Mouse (Mus musculus) heart, postnatal 14 days (tissue): Measurements from ENCODE around the gene Nos1. TPM values are rescaled to one million over a fixed set of nuclear protein-coding genes. Genes with fewer than 3 reads are reported as not detected.
"Not testable (repeated sequence)": the region's sequence is repeated elsewhere in the genome, so short reads cannot be mapped to it uniquely, and the experiment has no call there.

Experiments used
- DNase-seq, 2 experiments: peaks; one replicate each; pipeline ENCODE4 v3.0.0; 2021 to 2022
- intact Hi-C: fragments of 180-260 bp; cut with DNase I; formaldehyde crosslinking; loops from one replicate; pipeline ENCODE4 v1.15.1; 2025
- total RNA-seq, 2 experiments: library from RNA; stranded (reverse); gene quantifications; 2 replicates each; pipeline ENCODE4 v1.2.3; 2021

Gene Nos1
- total RNA-seq, 2 experiments from 2014 or later: 0.17 to 0.31 TPM

DNA sequence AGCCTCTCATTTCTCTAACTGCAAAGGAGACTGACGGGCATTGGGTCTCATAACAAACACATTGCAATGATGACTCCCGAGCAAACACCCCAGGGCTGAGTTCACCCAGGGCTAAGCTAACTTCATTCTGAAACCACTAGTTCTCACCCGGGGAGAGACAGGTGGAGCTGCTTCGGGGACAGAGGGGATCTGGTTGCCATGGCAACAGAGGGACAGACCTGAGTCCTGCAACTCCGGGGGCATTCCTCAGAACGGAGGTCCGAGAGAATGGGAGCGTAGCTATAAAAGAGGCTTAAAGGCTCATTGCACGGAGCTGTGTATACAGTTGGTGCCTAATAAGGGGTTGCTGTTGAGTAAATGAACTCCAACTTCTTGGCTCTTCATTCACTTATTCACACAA is 56.9 kb downstream of the Nos1 start:
- DNase-seq: no peak
- intact Hi-C loops: loop anchor here (2.0 to 5.0 kb wide), 2 partner anchors 223 to 320 kb away; no protein-coding TSS in a partner anchor

DNA sequence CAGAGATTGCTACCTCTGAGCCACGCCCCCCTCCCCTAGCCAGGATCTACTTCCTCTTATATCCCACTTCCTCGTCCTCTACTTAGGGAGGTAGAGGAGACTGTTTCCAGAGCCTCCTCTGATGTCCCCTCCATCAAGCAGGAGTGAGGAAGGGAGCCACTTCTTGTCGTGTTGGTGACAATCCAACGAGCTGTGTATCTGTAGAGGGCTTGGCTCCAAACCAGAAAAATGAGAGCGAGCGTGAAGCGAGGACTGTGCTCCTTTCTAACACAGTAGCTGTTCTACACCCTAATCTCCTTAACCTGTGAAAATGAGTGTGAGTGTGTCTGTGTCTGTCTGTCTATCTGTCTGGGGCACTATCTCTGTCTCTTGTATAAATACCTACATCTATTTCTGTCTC is 58.7 kb downstream of the Nos1 start:
- intact Hi-C loops: loop anchor here (5.0 kb wide), 1 partner anchor 322 kb away; no protein-coding TSS in a partner anchor
- DNase-seq: no peak

DNA sequence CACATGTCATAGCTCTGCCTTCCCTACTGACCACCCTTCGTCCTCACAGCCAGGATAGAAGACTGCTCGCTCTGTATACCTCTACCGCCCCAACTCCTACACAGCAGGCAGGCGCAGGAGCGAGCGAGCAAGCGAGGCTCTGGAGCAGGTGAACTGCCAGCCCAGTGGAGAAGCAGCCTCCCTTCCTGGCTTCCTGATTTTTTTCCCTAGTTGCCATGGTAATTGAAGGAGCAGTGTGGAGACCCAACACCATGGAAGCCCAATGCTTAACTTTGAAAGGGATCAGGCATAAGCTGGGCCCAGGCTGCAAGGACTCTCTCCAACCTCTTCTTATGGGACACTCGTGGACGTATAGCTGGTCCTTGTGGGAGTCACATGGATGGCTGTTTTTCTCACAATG is 59.4 kb downstream of the Nos1 start:
- intact Hi-C loops: no loop called here
- DNase-seq: no peak

DNA sequence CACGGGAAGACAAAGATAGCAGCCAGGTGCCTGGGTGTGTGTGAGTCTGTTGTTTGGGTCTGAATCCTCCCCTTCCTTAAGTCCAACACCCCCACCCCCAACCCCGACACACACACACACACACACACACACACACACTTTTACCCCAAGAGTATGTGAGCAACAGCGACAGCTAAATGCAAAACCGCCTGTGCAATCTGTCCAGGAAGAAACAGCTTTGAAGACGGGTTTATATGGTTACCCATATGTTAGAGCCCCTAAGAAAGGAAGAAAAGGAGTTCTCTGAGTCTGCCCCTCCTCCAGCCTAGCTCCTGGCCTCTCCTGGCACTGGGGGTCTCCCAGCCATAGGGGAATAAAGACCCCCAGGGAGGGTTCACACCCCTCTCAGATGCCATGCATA is 60.2 kb downstream of the Nos1 start:
- intact Hi-C loops: no loop called here
- DNase-seq: no peak

DNA sequence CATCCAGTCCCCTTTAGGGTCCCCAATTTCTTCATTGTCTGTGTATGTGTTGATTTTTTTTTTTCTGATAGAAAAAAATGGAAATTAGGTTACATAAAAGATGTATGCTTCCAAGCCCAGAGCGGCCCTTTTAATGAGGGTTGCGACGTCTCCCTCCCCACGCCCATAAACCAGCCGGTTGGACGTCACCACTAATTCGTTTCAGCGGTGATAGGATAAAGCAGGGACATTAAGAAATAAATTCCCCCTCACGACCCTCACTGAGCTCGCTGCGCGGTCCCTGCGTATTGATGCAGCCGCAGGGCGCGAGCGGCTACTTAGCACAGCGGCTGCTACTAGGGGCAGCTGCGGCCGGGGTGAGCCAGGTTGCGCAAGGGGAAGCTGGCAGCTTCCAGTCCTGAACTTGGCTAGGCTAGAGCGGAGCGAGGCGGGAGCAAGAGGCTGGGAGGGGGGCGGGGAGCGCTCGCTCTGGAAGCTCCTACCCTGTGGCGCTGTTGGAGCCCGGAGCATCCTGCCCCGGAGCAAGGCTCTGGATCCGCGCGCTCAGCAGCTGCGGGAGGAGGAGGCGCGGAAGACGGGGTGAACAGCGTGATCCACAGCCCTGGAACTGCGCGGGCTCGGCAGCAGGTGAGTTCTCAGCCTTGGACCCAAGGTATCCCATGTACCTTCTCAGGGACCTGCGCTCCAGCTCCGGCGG is 61.0 kb downstream of the Nos1 start:
- intact Hi-C loops: no loop called here
- peak; percentile 29 to 52 for DNase-seq

DNA sequence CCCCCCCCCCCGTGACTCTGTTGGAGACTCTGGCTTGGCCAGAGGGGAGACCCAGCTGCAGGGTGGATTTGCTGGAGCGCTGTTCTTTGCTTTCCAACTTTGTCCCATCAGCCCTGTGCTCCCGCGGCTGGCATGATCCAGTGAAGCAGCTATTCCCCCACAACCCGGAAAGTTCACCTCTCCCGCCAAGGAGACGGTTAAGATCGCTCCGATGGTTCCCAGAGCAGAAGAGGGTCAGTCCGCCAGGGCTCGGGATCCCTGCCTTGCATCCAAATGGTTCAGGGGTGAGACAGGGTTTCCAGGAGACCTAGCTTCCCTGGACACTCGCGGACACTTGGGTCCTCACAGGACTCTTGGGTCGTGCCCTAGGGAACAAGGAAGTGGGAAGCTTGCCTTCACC is 61.9 kb downstream of the Nos1 start:
- intact Hi-C loops: no loop called here
- DNase-seq: no peak

DNA sequence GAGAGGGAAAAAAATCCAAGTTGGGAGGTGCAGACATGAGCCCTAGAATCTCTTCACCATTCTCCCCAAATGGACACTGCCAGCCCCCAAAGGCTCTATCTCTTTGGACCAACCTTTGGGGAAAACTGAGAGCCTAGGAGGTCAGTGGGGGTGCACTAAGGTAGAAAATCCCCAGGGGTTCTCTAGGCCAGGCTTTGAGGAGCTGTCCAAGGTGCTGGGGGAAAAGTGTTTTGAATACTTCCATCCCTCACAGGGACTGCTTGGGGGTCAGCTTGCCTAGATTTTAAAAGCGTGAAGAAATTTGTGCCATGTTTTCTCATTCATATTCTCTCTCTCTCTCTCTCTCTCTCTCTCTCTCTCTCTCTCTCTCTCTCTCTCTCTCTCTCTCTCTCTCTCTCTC is 63.8 kb downstream of the Nos1 start:
- intact Hi-C loops: no loop called here
- peak; percentile 5 to 12 for DNase-seq

DNA sequence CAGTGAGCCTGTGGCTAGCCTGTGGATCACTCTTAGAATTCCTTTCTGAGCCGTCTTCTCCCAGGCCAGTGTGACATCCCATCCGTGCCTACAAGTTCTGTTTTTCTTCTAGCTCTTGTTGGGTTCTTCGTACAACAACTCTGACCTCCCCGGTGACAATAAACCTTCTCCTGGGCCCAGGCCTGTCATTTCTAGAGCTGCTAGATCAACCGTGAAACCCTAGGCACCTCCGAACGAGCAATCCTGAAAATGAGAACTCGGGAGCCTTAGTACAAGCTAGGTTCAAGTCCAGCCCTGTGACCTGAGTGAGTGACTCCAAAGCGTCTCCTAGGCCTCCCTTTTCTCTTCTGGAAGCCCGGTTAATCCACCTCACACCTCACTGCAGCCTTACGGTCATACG is 69.6 kb downstream of the Nos1 start:
- intact Hi-C loops: no loop called here

DNA sequence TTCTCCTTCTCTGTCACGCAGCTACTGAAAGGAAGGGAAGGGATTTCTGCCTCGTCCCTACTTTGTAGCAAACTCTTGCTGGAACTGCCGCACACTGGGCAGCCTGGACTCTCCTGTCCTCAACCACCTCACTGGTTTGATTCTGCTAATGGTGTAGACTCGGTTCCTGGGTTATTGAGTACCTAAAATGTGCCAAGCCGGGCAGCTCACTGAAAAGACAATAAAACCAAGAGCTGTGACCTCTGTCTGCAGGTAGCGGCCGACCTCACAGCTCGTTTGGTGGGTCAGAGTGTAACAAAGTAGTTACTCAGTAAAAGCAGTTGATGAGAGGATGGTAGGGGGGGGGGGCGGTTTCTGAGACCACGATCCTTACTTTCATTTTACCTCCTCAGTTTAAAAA is 72.9 kb downstream of the Nos1 start:
- no peak for DNase-seq
- intact Hi-C loops: no loop called here

More for the DNA sequence above, 69.6 kb downstream of the Nos1 start:
- no peak for DNase-seq

DNA sequence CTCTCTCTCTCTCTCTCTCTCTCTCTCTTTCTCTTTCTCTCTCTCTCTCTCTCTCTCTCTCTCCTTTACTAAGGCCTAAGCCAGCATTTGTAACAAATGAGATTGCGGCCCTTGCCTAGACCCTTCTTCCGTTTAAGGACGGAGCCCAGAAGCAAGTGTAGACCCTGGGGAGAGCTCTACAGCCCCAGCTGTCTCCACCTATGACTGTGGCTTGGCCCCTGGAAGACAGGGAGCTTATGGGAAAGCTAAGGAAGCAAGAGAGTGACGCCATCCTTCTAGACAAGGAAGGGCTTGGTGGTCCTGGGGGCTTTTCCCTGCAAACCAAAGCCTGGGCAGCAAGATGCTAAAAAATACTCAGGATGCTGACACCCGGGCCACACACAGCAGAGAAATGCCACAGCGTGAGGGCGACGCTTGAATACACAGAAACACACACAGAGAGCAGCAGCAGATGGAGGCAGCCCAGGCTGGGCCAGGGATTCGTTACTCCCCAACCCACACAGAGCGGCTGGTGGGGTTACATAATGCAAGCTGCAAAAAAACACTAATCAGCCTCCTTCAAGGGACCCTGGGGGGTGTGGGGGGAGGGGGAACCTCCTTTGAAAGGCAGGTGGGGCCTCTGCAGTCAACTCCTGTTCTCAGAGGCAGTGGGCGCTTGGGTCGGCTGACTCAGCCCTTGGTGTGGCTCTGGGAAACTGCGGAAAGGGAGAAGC is 83.9 kb downstream of the Nos1 start:
- intact Hi-C loops: no loop called here
- DNase-seq: no peak

DNA sequence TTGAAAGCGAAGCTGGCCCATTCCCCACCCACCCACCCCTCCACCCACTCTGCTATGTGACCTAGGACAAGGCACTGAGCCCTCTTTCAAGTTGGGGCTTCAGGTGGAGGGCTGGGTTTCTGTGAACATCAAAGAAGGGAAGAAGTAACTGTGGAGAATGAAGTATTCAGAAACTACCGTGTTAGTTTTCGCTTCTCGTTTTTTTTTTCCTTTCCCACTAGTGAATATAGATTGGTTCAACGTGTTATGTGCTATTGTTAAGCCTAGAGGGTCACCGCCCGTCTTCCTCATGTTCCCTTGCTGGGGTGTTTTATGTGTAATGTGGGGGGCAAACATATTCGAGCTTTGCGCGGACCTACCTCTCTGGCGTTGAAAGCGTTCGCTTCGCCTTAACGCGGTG is 85.0 kb downstream of the Nos1 start:
- intact Hi-C loops: no loop called here
- DNase-seq: no peak

DNA sequence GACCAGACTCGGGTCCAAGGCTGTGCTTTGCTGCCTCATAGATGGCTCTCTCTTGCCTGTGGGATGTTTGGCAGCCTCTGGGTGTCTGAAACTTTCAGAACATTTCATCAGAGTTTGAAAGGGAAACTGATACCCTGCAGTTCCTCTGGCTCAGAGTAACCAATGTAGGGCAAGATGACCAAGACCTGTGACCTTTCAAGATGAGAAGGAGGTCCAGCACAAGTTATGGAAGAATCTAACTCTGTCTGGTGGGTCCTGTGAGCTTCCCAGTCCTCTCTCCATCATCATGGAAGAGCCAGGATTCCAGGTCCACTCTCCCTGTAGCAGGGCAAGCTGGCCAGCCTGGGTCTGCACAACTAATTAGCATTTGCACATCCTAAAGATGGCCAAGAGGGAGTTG is 90.8 kb downstream of the Nos1 start:
- DNase-seq: no peak
- intact Hi-C loops: no loop called here

DNA sequence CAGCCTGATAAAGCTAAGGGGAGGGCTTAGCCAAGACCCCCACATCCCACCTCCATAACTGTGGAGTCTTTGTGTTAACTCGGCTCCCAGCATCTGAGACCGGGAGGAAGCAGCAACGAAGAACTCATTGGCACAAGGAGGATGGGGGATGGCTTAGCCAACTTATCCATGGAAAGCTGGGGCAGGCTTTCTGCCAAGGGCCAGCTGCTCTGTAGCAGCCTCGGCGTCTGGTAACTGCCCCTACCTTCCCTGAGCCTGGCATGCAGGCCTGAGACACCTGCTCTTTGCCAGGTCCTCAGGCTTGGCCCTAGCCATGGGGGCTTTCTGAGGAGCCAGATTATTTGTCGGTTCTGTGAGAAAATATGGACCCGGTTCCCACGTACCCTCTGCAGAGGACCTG is 93.0 kb downstream of the Nos1 start:
- intact Hi-C loops: no loop called here
- DNase-seq: no peak

DNA sequence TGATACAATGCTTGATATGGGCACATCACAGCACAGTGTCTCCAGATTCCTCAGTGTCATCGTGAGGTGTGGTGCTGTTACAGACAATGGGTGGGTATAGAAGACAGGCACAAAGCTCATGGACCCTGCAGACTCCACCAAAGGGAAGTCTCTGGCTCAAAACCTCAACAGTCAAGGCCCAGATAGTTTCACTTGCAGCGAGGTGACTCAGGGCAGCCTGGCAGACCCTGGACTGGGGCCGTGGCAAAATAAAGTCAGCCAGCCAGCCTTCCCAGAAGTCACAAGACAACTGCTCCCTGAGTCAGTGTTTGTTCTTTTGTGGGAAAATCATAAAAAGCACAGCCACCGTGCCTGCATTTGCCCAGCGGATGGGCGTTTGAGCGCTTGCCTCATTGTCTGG is 93.4 kb downstream of the Nos1 start:
- no peak for DNase-seq
- intact Hi-C loops: no loop called here

DNA sequence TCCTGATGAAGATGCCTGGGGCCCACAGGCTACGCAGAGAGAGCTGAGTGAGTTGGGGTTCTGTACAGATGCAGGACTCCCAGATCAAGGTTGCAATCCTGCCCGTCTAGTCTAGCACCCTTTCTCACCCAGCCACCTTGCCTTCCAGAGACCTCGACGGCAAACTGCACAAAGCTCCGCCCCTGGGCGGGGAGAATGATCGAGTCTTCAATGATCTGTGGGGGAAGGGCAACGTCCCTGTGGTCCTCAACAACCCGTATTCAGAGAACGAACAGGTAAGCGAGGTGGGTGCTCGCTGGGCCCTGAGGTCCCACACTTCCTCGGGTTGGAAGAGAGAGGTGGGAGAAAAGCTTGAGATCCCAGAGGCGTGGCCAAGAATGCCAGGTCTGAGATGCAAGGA is 98.3 kb downstream of the Nos1 start:
- intact Hi-C loops: no loop called here
- no peak for DNase-seq

DNA sequence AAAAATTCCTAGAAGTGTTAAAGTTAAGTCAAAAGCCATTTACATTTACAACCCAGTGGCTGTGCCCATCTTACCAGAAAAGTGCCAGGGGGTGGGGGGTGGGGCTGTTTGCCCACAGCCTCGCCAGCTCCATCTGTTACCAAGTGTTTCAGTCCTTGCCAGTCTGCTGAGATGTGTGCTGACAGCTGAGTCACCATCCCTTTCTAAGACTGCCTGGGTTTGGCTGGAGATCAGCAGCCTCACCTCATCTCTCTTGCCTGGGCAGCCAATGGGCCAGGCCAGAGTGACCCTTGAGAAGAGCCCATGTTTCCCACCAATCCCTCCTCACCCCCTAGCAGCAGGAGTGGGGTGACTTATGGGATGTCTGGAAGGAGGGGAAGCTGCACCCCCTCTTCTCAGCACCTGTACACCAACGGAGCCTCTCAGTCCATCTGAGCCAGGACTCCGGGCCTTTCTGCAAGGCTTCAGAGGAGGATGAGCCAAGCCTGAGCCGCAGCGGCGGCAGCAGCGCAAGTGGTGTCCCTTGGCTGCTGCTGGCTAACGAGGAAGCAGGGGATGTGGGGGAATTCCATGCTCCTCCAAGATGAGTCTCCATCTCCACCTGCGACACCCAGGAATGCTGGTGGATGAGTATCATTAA is 100.2 kb downstream of the Nos1 start:
- intact Hi-C loops: no loop called here
- DNase-seq: no peak

DNA sequence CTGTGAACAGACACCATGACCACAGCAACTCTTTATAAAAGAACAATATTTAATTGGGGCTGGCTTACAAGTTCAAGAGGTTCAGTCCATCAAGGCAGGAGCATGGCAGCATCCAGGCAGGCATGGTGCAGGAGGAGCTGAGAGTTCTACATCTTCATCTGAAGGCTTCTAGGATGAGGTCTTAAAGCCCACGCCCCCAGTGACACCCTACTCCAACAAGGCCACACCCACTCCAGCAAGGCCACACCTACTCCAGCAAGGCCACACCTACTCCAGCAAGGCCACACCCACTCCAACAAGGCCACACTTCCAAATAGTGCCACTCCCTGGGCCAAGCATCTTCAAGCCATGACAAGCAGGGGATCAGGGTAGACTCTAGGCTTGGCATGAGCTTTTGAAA is 101.6 kb downstream of the Nos1 start:
- DNase-seq, intact Hi-C loops: not testable (repeated sequence)

DNA sequence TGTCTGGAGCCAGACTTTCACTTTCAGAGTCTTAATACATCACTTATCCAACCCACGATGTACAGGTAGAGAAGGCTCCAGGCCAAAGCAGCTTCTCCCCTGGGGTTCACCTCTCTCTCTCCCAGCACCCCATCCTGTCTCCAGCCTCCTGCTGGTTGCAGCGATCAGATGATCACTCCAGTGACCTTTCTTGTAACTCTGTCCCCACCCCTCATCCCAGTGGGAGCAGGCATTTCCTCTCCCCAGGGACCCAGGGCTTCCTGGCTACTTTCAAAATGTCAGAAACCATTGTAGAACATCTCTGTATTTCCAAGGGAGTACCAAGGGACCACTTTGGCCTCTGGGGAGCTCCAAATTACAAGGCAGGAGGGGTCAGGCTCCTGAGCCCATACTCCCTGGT is 104.2 kb downstream of the Nos1 start:
- intact Hi-C loops: no loop called here
- peak in 1 of 2 experiments; percentile 15 for DNase-seq

DNA sequence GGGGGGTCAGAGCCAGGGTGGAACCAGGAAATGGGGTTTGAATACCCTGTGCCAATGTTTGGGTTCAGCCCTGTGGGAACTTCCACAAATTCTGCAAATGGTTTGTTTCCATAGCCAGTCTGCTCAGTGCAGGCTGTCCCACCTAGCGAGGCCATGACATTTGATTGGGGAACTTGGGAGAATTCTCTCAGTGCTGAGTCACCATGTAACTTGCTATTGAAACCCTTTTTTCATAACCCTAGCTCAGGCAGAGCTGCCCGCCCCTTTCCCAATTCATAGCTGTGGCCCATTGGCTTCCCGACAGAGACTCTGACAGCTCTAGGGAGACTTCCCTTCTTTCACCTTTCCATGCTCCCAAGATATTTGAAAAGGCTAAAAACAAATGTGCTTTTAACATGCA is 107.3 kb downstream of the Nos1 start:
- intact Hi-C loops: no loop called here
- no peak for DNase-seq

DNA sequence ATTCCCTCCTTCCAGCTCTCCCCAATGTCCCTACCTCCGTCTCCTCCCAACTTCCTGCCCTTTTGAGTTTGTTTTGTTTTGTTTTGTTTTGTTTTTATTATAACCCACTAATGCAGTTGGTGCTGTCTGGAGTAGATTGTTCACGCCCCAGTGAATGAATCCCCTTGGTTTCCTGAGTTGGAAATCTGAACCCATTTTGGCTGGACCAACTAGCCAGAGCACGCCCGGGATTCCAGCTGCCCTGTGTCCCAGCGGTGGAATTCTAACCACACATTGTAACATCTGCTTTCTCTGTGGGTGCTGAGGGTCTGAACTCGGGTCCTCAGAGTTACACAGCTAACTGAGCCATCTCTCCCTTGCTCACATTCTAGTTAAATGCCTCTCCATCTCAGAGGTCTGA is 108.1 kb downstream of the Nos1 start:
- intact Hi-C loops: no loop called here

DNA sequence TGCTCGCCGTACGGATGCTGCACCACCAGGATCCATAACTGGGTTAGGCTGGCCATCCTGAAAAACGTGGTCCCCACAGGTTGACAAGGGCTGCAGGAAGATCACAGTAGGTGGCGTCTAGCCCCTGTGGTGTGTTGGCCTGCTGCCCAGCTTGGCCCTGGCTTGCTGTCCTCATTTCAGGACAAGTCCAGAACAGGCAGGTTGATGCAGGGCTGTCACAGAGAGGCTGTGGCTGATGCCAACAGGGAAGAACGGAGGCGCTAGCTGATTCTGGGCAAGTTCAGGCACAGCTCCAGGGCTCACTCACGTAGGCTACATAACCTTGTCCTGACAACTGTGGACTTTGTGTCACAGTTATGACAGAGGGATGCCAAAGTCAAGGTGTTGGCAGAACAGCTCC is 108.7 kb downstream of the Nos1 start:
- DNase-seq: no peak
- intact Hi-C loops: no loop called here

More for the DNA sequence above, 108.1 kb downstream of the Nos1 start:
- peak in 1 of 2 experiments; percentile 10 for DNase-seq

DNA sequence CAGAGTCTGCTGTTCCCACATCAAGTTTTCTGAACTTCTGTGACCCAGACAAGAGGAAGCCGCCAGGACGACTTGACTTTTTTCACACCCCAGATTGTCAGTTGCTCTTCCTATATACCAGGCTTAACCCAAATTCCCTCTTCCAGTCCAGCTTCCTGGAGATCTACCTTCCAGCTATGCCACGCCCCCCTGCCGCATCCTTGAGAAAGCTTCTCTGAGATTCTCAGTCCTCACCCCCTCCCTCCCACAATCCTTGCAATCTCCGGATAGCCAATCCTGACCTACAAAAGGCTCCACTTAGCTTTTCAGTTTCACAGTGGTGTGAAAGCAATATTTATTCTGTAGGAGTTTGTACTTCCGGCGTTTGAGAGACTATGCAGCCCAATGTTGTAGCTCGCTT is 110.0 kb downstream of the Nos1 start:
- intact Hi-C loops: no loop called here
- no peak for DNase-seq
